Mouse (Mus musculus) common myeloid progenitor, adult 5-6 weeks (primary cell): ENCODE measurements around the gene Tmc7. TPM values are rescaled to one million over a fixed set of nuclear protein-coding genes. Genes with fewer than 3 reads are reported as not detected.

Experiments
- ATAC-seq: replicated peaks from 2 replicates; pipeline ENCODE4 v1.8.0; 2016; ENCODE audit warnings: low read depth, mild to moderate bottlenecking, moderate TSS enrichment, inconsistent platforms; ENCODE audit not compliant: poor library complexity, severe bottlenecking
- total RNA-seq: library from RNA; stranded (forward); fragments of 200-1000, 187-1606 nt; gene quantifications from 2 replicates; pipeline ENCODE4 v1.2.3, GENCODE M21; 2017

The Tmc7 gene
- total RNA-seq, 1 experiment from 2014 or later: not detected

DNA sequence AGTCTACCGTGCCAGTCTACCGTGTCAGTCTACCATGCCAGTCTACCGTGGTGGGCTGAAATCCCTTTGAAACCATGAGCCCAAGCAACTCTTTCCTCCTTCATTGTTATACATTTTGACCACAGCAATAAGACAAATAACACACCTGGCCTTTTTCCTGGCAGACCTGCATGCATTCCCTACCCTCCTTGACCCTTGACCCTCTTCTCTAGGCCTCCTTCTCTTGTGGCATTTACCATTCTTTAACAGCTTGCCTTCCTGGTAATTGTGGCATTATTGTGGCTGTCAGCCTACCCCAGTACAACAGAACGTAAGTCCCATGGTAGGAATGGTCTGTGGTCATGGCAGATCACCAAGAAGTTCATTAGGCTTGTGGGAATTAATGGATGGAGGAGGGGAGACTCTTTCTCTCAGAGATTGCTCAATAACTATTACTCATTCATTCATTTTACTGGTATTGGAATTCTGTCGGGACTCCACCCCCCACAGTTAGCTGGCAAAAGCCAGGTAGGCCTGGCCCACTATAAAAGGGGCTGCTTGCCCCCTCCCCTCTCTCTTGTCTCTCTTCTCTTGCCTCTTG lies 6.3 kb upstream of the Tmc7 start:
- ATAC-seq: no peak

GRCm38 (mm10) chr7:118585856-118586255 lies 1.3 kb upstream of the Tmc7 start:
- ATAC-seq: no peak

- ATAC-seq: no peak
Observed at GRCm38 (mm10) chr7:118584926-118585325, 390 bp upstream of the Tmc7 start.

- ATAC-seq: no peak
Observed at GRCm38 (mm10) chr7:118583821-118584220, 715 bp downstream of the Tmc7 start.

GRCm38 (mm10) chr7:118579938-118580337 lies 4.6 kb downstream of the Tmc7 start:
- no peak for ATAC-seq

DNA sequence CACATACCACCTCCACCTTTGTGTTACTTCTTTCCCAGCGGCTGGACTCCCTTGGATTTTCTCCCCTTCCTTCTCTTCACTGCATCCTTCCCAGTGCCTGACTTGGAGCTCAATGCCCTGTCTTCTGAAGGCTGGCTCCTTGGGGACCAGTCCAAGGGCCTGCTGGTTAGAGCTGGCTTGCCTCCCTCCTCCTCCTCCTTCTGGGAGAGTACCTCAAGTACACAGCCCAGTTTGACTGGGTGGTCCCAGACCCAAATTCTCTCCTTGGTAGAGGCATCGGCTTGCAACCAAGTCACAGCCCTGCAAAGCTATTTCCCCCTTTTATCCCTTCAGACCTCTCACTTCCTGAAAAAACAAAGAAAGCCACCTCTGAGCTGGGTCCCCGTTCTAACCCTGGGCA lies 6.3 kb downstream of the Tmc7 start:
- no peak for ATAC-seq

DNA sequence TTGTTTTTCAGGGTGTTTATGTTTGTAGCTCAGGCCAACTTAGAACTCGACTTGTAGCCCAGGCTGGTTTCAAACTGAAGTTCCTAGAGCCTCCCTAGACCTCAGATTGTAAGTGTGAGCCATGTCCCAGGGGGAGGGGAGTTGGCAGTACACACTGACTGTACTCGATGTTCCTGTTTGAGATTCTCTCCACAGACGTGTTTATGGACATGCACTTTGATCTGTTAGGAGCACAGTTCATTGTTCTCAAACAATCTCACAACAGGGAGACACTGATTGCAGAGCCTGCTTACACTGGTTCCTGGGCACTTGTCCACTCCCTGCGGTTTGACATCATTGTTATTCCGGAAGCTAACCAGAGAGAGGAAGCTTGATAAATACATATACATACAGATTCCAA lies 12.5 kb downstream of the Tmc7 start:
- no peak for ATAC-seq

DNA sequence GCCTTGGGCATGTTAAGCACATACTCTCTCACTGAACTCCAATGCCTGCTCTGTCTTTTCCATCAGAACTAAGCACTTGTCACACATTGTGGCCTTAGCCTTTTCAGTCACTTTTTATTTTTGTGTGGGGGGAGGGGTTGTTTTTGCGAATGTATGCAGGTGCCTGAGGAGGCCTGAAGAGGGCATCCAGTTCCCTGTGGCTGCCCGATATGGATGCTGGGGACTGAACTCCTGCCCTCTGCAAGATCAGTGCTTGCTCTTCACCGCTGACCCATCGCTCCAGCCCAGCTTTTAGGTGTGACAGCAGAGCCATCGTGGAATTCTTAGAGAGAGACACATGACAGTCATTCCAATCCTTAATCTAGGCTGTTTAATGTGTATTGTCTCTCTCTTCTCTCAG lies 13.2 kb downstream of the Tmc7 start:
- ATAC-seq: no peak

DNA sequence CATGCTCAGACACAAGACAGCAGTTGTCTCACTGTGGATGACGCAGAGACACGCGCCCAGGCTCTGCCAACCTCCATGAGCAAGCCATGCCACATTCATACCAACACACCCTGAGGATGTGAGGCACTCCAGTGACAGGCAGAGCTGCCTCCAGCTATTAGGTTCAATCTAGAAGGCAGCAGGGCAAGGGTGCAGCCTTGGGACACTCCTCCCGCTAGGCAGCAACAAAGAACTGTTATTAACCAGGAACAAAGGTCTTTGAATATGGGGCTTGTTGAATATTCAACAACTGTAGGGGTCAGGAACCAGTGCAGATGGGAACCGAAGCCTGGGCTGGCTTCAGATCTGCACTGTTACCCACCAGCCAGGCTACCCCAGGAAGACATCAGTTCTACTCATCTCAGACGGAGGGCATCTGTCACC lies 15.4 kb downstream of the Tmc7 start:
- ATAC-seq: no peak

DNA sequence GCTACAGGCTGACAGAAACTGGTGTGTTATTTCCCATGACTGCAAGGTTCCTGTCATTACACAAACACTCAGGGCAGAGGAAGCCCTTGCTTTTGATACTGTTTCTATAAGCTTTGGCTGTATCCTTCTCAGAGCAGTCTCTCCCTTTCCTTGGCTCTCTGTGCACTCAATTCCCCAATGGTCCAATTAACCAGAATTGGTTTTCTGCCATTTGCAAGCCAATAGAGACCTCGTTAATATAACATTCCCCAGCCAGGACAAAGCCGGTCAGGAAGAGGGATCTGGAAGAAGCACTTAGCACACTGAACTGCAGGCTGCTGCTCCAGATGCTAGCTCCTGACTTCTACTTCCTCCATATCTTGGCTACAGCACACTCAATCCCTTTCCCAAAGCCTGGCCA lies 30.2 kb downstream of the Tmc7 start:
- no peak for ATAC-seq

- ATAC-seq: no peak
Observed at GRCm38 (mm10) chr7:118553881-118554280, 30.7 kb downstream of the Tmc7 start.

GRCm38 (mm10) chr7:118547451-118547850 lies 37.1 kb downstream of the Tmc7 start:
- no peak for ATAC-seq

DNA sequence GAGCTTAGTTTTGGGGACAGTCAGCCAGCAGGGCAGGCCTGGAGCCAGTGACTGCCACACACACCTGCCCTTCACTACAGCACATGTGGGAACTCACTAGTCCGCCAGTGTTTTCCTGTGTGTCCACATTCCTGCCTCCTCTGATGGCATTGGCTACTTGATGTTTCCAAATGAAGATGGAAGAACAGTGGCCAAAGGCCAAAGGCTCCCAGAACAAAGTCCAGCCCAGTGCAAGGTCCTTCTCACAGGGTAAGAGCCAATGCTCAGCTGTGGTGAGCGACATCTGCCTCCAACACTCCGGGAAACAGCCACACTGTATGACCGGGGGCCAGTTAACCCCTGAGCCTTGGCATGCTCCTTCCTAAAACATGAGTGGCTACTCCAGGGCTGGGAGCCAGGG lies 40.4 kb downstream of the Tmc7 start:
- no peak for ATAC-seq

GRCm38 (mm10) chr7:118535076-118535475 lies 49.5 kb downstream of the Tmc7 start:
- ATAC-seq: no peak

- ATAC-seq: no peak
Observed at GRCm38 (mm10) chr7:118534326-118534725, 50.2 kb downstream of the Tmc7 start.

DNA sequence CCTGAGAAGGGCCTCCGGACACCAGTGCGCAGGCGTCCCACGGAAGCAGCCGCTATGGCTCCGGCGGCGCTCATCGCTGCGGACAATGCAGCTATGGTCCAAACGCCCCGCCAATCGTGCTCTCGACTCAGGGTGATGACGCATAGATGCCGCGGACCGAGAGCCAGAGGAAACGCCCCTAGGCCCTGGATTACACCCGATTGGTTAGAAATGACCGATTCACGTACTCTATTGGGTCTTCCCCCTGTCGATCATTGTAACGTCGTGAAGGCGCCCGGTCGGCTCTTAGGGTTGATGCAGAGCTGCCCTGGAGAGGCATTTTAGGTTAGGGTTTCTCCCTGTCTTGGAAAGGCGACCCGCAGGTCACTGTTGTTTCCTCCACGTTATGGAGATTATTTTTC lies 51.4 kb downstream of the Tmc7 start, which contains the start of gene Coq7:
Gene Coq7, minus strand, starts transcription at position 179 of the 401 bp plus-strand sequence.
- peak; percentile 96 for ATAC-seq

GRCm38 (mm10) chr7:118532519-118533177 lies 51.9 kb downstream of the Tmc7 start:
- peak; percentile 93 for ATAC-seq

DNA sequence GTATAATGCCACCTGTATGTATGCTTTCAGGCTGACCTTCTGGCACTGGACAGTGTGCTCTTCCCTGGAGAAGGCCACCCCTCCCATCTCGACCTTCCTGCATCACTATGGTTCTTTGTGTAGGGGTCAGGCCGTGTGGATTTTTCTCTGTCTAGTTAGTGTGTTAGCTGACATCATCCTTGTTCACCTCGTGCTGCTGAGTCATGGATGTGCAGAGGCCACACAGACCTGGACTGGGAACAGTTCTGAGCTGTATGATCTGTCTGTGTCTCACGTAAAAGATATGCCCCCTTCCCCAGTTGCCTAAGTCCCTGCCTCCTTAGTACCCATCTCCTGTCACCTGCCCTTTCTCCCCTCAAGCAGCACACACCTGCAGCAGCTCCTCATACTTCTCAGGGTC lies 57.6 kb downstream of the Tmc7 start:
- no peak for ATAC-seq

GRCm38 (mm10) chr7:118522077-118522476 lies 62.5 kb downstream of the Tmc7 start:
- peak; percentile 42 for ATAC-seq

- ATAC-seq: no peak
Observed at GRCm38 (mm10) chr7:118519661-118520060, 64.9 kb downstream of the Tmc7 start.

GRCm38 (mm10) chr7:118518687-118519086 lies 65.8 kb downstream of the Tmc7 start:
- ATAC-seq: peak; percentile 92

- ATAC-seq: peak; percentile 52
Observed at GRCm38 (mm10) chr7:118517819-118518218, 66.7 kb downstream of the Tmc7 start.
